Mouse (Mus musculus): ENCODE data around the gene D6Wsu163e. TPM values are rescaled to one million over a fixed set of nuclear protein-coding genes. Genes with fewer than 3 reads are reported as not detected.

Gene D6Wsu163e
- polyA plus RNA-seq, 1 experiment from 2014 or later: 19.9 TPM

- H3K36me3 ChIP-seq: peaks cover 57% of the 10 kb centered on the region
- WGBS (ENCODE audit: insufficient replicate concordance): 8% methylated on average over 10 of the region's 10 CpGs
These were observed 16.0 kb downstream of the D6Wsu163e start for GRCm38 (mm10) chr6:126955734-126956133.

GRCm38 (mm10) chr6:126961371-126962018 is 21.7 kb downstream of the D6Wsu163e start:
- H3K4me2 ChIP-seq: no peak overlapping the region
- H3K9ac ChIP-seq: no peak overlapping the region
- 0 out of 2 replicates have a peak, but pooled peaks cover 3% of the 10 kb centered on the region for H3K4me1 ChIP-seq
- no peak overlapping the region for H3K27ac ChIP-seq
- ATAC-seq: no peak
- WGBS (ENCODE audit: insufficient replicate concordance): 87% methylated on average over 8 of the region's 8 CpGs
- peaks cover 48% of the 10 kb centered on the region for H3K36me3 ChIP-seq
- no peaks in the 10 kb centered on the region for H3K9me3 ChIP-seq (replicated peaks)
- H3K4me3 ChIP-seq: no peak overlapping the region
- no peaks in the 10 kb centered on the region for H3K27me3 ChIP-seq (replicated peaks)

More at GRCm38 (mm10) chr6:126955734-126956133, 16.0 kb downstream of the D6Wsu163e start:
- Histone ChIP-seq H3K9ac (no peak overlapping the region), H3K27ac (no peak overlapping the region), H3K9me3 (replicated peaks) (no peaks in the 10 kb centered on the region), H3K4me3 (no peak overlapping the region), H3K4me1 (no peaks in the 10 kb centered on the region), H3K27me3 (replicated peaks) (no peaks in the 10 kb centered on the region), H3K4me2 (no peak overlapping the region)
- ATAC-seq: no peak

GRCm38 (mm10) chr6:126962709-126963108 is 22.9 kb downstream of the D6Wsu163e start:
- H3K27ac ChIP-seq: no peak overlapping the region
- H3K4me2 ChIP-seq: no peak overlapping the region
- no peaks in the 10 kb centered on the region for H3K27me3 ChIP-seq (replicated peaks)
- peaks cover 43% of the 10 kb centered on the region for H3K36me3 ChIP-seq
- 30% methylated on average over 5 of the region's 5 CpGs for WGBS (ENCODE audit: insufficient replicate concordance)
- H3K9ac ChIP-seq: no peak overlapping the region
- 0 out of 2 replicates have a peak, but pooled peaks cover 3% of the 10 kb centered on the region for H3K4me1 ChIP-seq
- H3K4me3 ChIP-seq: no peak overlapping the region
- no peaks in the 10 kb centered on the region for H3K9me3 ChIP-seq (replicated peaks)
- no peak for ATAC-seq

- no peak overlapping the region for H3K4me3 ChIP-seq
- no peak overlapping the region for H3K9ac ChIP-seq
- no peak overlapping the region for H3K27ac ChIP-seq
- H3K9me3 ChIP-seq (replicated peaks): no peaks in the 10 kb centered on the region
- H3K4me2 ChIP-seq: no peak overlapping the region
- WGBS (ENCODE audit: insufficient replicate concordance): 77% methylated on average over 9 of the region's 9 CpGs
- peaks cover 41% of the 10 kb centered on the region for H3K36me3 ChIP-seq
- no peak for ATAC-seq
- H3K4me1 ChIP-seq: 0 out of 2 replicates have a peak, but pooled peaks cover 3% of the 10 kb centered on the region
- H3K27me3 ChIP-seq (replicated peaks): no peaks in the 10 kb centered on the region
These were observed 23.7 kb downstream of the D6Wsu163e start for GRCm38 (mm10) chr6:126963426-126963825.

- 0 out of 2 replicates have a peak, but pooled peaks cover 2% of the 10 kb centered on the region for H3K4me1 ChIP-seq
- no peak overlapping the region for H3K27ac ChIP-seq
- H3K4me2 ChIP-seq: no peak overlapping the region
- H3K4me3 ChIP-seq: no peak overlapping the region
- H3K36me3 ChIP-seq: peaks cover 51% of the 10 kb centered on the region
- no peak overlapping the region for H3K9ac ChIP-seq
- no peaks in the 10 kb centered on the region for H3K9me3 ChIP-seq (replicated peaks)
- no peaks in the 10 kb centered on the region for H3K27me3 ChIP-seq (replicated peaks)
- WGBS (ENCODE audit: insufficient replicate concordance): 71% methylated on average over 14 of the region's 14 CpGs
- ATAC-seq: no peak
These were observed 26.7 kb downstream of the D6Wsu163e start for GRCm38 (mm10) chr6:126966241-126967026.

- 0 out of 2 replicates have a peak, but pooled peaks have one; percentile 35 for ATAC-seq
- H3K9ac ChIP-seq: no peak overlapping the region
- 18% methylated on average over 5 of the region's 5 CpGs for WGBS (ENCODE audit: insufficient replicate concordance)
These were observed 41.9 kb downstream of the D6Wsu163e start for GRCm38 (mm10) chr6:126981539-126982234.

GRCm38 (mm10) chr6:126993676-126994075 is 53.9 kb downstream of the D6Wsu163e start:
- no peak overlapping the region for H3K27ac ChIP-seq
- 58% methylated on average over 2 of the region's 2 CpGs for WGBS (ENCODE audit: insufficient replicate concordance)
- no peaks in the 10 kb centered on the region for H3K27me3 ChIP-seq (replicated peaks)
- no peaks in the 10 kb centered on the region for H3K9me3 ChIP-seq (replicated peaks)
- no peak overlapping the region for H3K4me3 ChIP-seq
- no peaks in the 10 kb centered on the region for H3K36me3 ChIP-seq
- H3K9ac ChIP-seq: no peak overlapping the region
- no peak overlapping the region for H3K4me2 ChIP-seq
- ATAC-seq: no peak
- H3K4me1 ChIP-seq: no peaks in the 10 kb centered on the region

More at GRCm38 (mm10) chr6:126981539-126982234, 41.9 kb downstream of the D6Wsu163e start:
- Histone ChIP-seq H3K36me3 (peaks cover 15% of the 10 kb centered on the region; the same call in 1 of the 2 replicates), H3K27me3 (replicated peaks) (no peaks in the 10 kb centered on the region), H3K4me2 (no peak overlapping the region), H3K27ac (no peak overlapping the region), H3K9me3 (replicated peaks) (no peaks in the 10 kb centered on the region), H3K4me1 (no peaks in the 10 kb centered on the region), H3K4me3 (no peak overlapping the region)

GRCm38 (mm10) chr6:126995494-126995893 is 55.7 kb downstream of the D6Wsu163e start:
- H3K4me2 ChIP-seq: no peak overlapping the region
- no peak overlapping the region for H3K27ac ChIP-seq
- no peaks in the 10 kb centered on the region for H3K36me3 ChIP-seq
- H3K4me3 ChIP-seq: no peak overlapping the region
- H3K4me1 ChIP-seq: no peaks in the 10 kb centered on the region
- ATAC-seq: no peak
- H3K9ac ChIP-seq: no peak overlapping the region
- H3K27me3 ChIP-seq (replicated peaks): no peaks in the 10 kb centered on the region
- no peaks in the 10 kb centered on the region for H3K9me3 ChIP-seq (replicated peaks)
- WGBS (ENCODE audit: insufficient replicate concordance): 6% methylated on average over 3 of the region's 3 CpGs

GRCm38 (mm10) chr6:126996399-126996798 is 56.6 kb downstream of the D6Wsu163e start:
- Histone ChIP-seq H3K4me1 (no peaks in the 10 kb centered on the region), H3K4me3 (no peak overlapping the region), H3K9ac (no peak overlapping the region), H3K27ac (no peak overlapping the region), H3K36me3 (no peaks in the 10 kb centered on the region), H3K9me3 (replicated peaks) (no peaks in the 10 kb centered on the region), H3K27me3 (replicated peaks) (no peaks in the 10 kb centered on the region), H3K4me2 (no peak overlapping the region)
- no peak for ATAC-seq
- WGBS (ENCODE audit: insufficient replicate concordance): 29% methylated on average over 5 of the region's 5 CpGs

GRCm38 (mm10) chr6:127005646-127006045 is 65.9 kb downstream of the D6Wsu163e start:
- Histone ChIP-seq H3K4me2 (no peak overlapping the region), H3K36me3 (no peaks in the 10 kb centered on the region), H3K27ac (no peak overlapping the region), H3K4me3 (no peak overlapping the region), H3K9ac (no peak overlapping the region), H3K9me3 (replicated peaks) (no peaks in the 10 kb centered on the region), H3K27me3 (replicated peaks) (0 out of 2 replicates have a peak, but pooled peaks cover 4% of the 10 kb centered on the region), H3K4me1 (0 out of 2 replicates have a peak, but pooled peaks cover 3% of the 10 kb centered on the region)
- ATAC-seq: no peak
- WGBS (ENCODE audit: insufficient replicate concordance): 76% methylated on average over 3 of the region's 3 CpGs

- 66% methylated on average over 3 of the region's 3 CpGs for WGBS (ENCODE audit: insufficient replicate concordance)
- Histone ChIP-seq H3K27ac (no peak overlapping the region), H3K9me3 (replicated peaks) (no peaks in the 10 kb centered on the region), H3K9ac (no peak overlapping the region), H3K27me3 (replicated peaks) (0 out of 2 replicates have a peak, but pooled peaks cover 4% of the 10 kb centered on the region), H3K4me3 (no peak overlapping the region), H3K4me2 (no peak overlapping the region), H3K4me1 (0 out of 2 replicates have a peak, but pooled peaks cover 3% of the 10 kb centered on the region), H3K36me3 (no peaks in the 10 kb centered on the region)
- no peak for ATAC-seq
These were observed 66.8 kb downstream of the D6Wsu163e start for GRCm38 (mm10) chr6:127006551-127006950.
